Mouse (Mus musculus): ENCODE data around the gene Treh.

DNA sequence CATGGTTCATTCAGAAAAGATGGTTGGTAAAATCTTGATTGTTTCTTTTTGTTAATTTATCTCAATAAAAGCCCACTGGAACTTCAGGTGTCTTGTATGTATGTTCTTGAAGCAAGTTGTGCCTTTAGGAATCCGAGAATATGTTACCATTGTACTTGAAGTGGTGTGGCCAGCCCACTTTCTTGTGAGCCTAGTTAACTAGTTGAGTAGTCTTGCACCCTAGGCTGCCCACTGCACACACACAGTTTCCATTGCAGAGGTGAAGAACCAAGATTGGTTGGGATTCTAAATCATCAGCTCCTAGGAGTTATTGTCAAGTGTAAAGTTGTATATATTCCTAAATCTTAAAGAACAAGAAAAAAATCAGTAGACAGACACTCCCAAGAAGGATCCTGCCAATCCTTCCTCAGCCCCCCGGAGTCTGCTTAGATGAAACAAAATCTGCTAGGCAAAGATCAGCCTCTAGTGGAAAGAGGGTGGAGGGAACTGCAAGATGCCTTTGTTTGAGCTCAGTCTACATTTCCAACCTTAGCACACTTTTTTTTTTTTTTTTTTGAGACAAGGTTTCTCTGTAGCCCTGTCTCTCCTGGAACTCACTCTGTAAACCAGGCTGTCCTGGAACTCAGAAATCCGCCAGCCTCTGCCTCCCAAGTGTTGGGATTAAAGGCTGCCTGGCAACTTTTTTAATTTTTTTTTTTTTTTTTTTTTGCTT is 32.2 kb upstream of the Treh start:
- TF ChIP-seq POLR2A (IDR thresholded peaks at IDR 0.05; ENCODE audit: low read depth, low read length) = no peak
- no peak for TF ChIP-seq CTCF (conservative IDR thresholded peaks at IDR 0.05; ENCODE audit: insufficient read depth, insufficient read length, low read depth, low read length)

All from kidney, adult 2 months (tissue).